Mouse (Mus musculus): ENCODE measurements at regions not wholly inside any gene's neighbourhood (a gene's known extent, or its start where the extent isn't known, plus 50 kb on each side); places are given as distances from the start of the nearest gene placed in this dataset.

- DNase-seq (ENCODE audit: extremely low read depth, insufficient read length, low spot score): no peak
These were observed 142.2 kb upstream of the Bmp4 start for GRCm38 (mm10) chr14:46532697-46533096.

GRCm38 (mm10) chr14:46530452-46530851, 140.0 kb upstream of the Bmp4 start:
- peak; percentile 7 for DNase-seq (ENCODE audit: extremely low read depth, insufficient read length, low spot score)

- DNase-seq (ENCODE audit: extremely low read depth, insufficient read length, low spot score): peak; percentile 24
These were observed 138.7 kb upstream of the Bmp4 start for GRCm38 (mm10) chr14:46529086-46529715.

- peak; percentile 70 for DNase-seq (ENCODE audit: extremely low read depth, insufficient read length, low spot score)
These were observed 126.8 kb upstream of the Bmp4 start for GRCm38 (mm10) chr14:46517258-46517657.

- DNase-seq (ENCODE audit: extremely low read depth, insufficient read length, low spot score): peak; percentile 65
These were observed 125.8 kb upstream of the Bmp4 start for GRCm38 (mm10) chr14:46516285-46516684.

- no peak for DNase-seq (ENCODE audit: extremely low read depth, insufficient read length, low spot score)
These were observed 123.9 kb upstream of the Bmp4 start for GRCm38 (mm10) chr14:46514262-46514932.

GRCm38 (mm10) chr14:46512118-46512517, 121.6 kb upstream of the Bmp4 start:
- DNase-seq (ENCODE audit: extremely low read depth, insufficient read length, low spot score): peak; percentile 49

- no peak for DNase-seq (ENCODE audit: extremely low read depth, insufficient read length, low spot score)
These were observed 118.4 kb upstream of the Bmp4 start for GRCm38 (mm10) chr14:46508871-46509270.

- DNase-seq (ENCODE audit: extremely low read depth, insufficient read length, low spot score): no peak
These were observed 114.8 kb upstream of the Bmp4 start for GRCm38 (mm10) chr14:46505266-46505665.

GRCm38 (mm10) chr14:46491601-46492000, 101.1 kb upstream of the Bmp4 start:
- DNase-seq (ENCODE audit: extremely low read depth, insufficient read length, low spot score): no peak

GRCm38 (mm10) chr14:46491182-46491581, 100.7 kb upstream of the Bmp4 start:
- no peak for DNase-seq (ENCODE audit: extremely low read depth, insufficient read length, low spot score)

- DNase-seq (ENCODE audit: extremely low read depth, insufficient read length, low spot score): no peak
These were observed 97.1 kb upstream of the Bmp4 start for GRCm38 (mm10) chr14:46487551-46487950.

GRCm38 (mm10) chr14:46480396-46480795, 89.9 kb upstream of the Bmp4 start:
- DNase-seq (ENCODE audit: extremely low read depth, insufficient read length, low spot score): no peak

GRCm38 (mm10) chr14:46475945-46476344, 85.5 kb upstream of the Bmp4 start:
- DNase-seq (ENCODE audit: extremely low read depth, insufficient read length, low spot score): no peak

GRCm38 (mm10) chr14:46462967-46463366, 72.5 kb upstream of the Bmp4 start:
- no peak for DNase-seq (ENCODE audit: extremely low read depth, insufficient read length, low spot score)

- no peak for DNase-seq (ENCODE audit: extremely low read depth, insufficient read length, low spot score)
These were observed 71.5 kb upstream of the Bmp4 start for GRCm38 (mm10) chr14:46461960-46462359.

GRCm38 (mm10) chr14:46454500-46454899, 64.0 kb upstream of the Bmp4 start:
- DNase-seq (ENCODE audit: extremely low read depth, insufficient read length, low spot score): no peak

- DNase-seq (ENCODE audit: extremely low read depth, insufficient read length, low spot score): no peak
These were observed 51.2 kb upstream of the Bmp4 start for GRCm38 (mm10) chr14:46441696-46442095.

Measured in 3134 (cell line).